Mouse (Mus musculus): ENCODE data around the gene Krt90. TPM values are rescaled to one million over a fixed set of nuclear protein-coding genes. Genes with fewer than 3 reads are reported as not detected.

Gene Krt90
- not detected for total RNA-seq (2021)
- long read RNA-seq, experiment 1 = 0 reads
- long read RNA-seq, experiment 2 = 0 reads

GRCm38 (mm10) chr15:101562850-101563249 is at the start of gene Krt90:
TSS of gene Krt90 (minus strand) at chr15:101562950.
- H3K4me3 ChIP-seq = no peak within 1 kb of the TSS
- no peak within 1 kb of the TSS for H3K27ac ChIP-seq
- no peak for TF ChIP-seq CTCF (conservative IDR thresholded peaks at IDR 0.05)
- no peak for DNase-seq (ENCODE audit: low spot score in 2 of 2)

- no peak for DNase-seq (ENCODE audit: low spot score in 2 of 2)
- no peak overlapping the region for H3K4me3 ChIP-seq
- TF ChIP-seq CTCF (conservative IDR thresholded peaks at IDR 0.05) = no peak
- no peak overlapping the region for H3K27ac ChIP-seq
Observed at GRCm38 (mm10) chr15:101599123-101599522, 36.4 kb upstream of the Krt90 start.

GRCm38 (mm10) chr15:101588216-101588615 is 25.5 kb upstream of the Krt90 start:
- DNase-seq (ENCODE audit: low spot score in 2 of 2) = no peak
- no peak overlapping the region for H3K27ac ChIP-seq
- no peak overlapping the region for H3K4me3 ChIP-seq
- TF ChIP-seq CTCF (conservative IDR thresholded peaks at IDR 0.05) = peak; percentile 42

- no peak for DNase-seq (ENCODE audit: low spot score in 2 of 2)
- TF ChIP-seq CTCF (conservative IDR thresholded peaks at IDR 0.05) = peak; percentile 30
Observed at GRCm38 (mm10) chr15:101584456-101584855, 21.7 kb upstream of the Krt90 start.

GRCm38 (mm10) chr15:101583211-101583965 is 20.6 kb upstream of the Krt90 start:
- H3K4me3 ChIP-seq = no peak overlapping the region
- no peak for TF ChIP-seq CTCF (conservative IDR thresholded peaks at IDR 0.05)
- DNase-seq (ENCODE audit: low spot score in 2 of 2) = no peak
- no peak overlapping the region for H3K27ac ChIP-seq

More at GRCm38 (mm10) chr15:101584456-101584855, 21.7 kb upstream of the Krt90 start:
- Histone ChIP-seq H3K27ac (no peak overlapping the region), H3K4me3 (no peak overlapping the region)

- no peak for TF ChIP-seq CTCF (conservative IDR thresholded peaks at IDR 0.05)
- no peak for DNase-seq (ENCODE audit: low spot score in 2 of 2)
- no peak overlapping the region for H3K4me3 ChIP-seq
- no peak overlapping the region for H3K27ac ChIP-seq
Observed at GRCm38 (mm10) chr15:101581701-101582100, 19.0 kb upstream of the Krt90 start.

GRCm38 (mm10) chr15:101575506-101575905 is 12.8 kb upstream of the Krt90 start:
- no peak for TF ChIP-seq CTCF (conservative IDR thresholded peaks at IDR 0.05)
- no peak overlapping the region for H3K4me3 ChIP-seq
- no peak overlapping the region for H3K27ac ChIP-seq
- DNase-seq (ENCODE audit: low spot score in 2 of 2) = no peak

GRCm38 (mm10) chr15:101573796-101574345 is 11.1 kb upstream of the Krt90 start, which contains the start of gene Krt75:
TSS of gene Krt75 (minus strand) at chr15:101573904.
- Histone ChIP-seq H3K4me3 (no peak within 1 kb of the TSS), H3K27ac (no peak within 1 kb of the TSS)
- TF ChIP-seq CTCF (conservative IDR thresholded peaks at IDR 0.05) = no peak
- no peak for DNase-seq (ENCODE audit: low spot score in 2 of 2)

GRCm38 (mm10) chr15:101567780-101568179 is 5.0 kb upstream of the Krt90 start:
- Histone ChIP-seq H3K27ac (no peak overlapping the region), H3K4me3 (no peak overlapping the region)
- DNase-seq (ENCODE audit: low spot score in 2 of 2) = no peak
- TF ChIP-seq CTCF (conservative IDR thresholded peaks at IDR 0.05) = peak; percentile 54

- no peak for TF ChIP-seq CTCF (conservative IDR thresholded peaks at IDR 0.05)
- no peak overlapping the region for H3K27ac ChIP-seq
- DNase-seq (ENCODE audit: low spot score in 2 of 2) = peak in 1 of 2 experiments; percentile 50
- H3K4me3 ChIP-seq = no peak overlapping the region
Observed at GRCm38 (mm10) chr15:101558034-101558646, 4.6 kb downstream of the Krt90 start.

- Histone ChIP-seq H3K27ac (no peak overlapping the region), H3K4me3 (no peak overlapping the region)
- peak in 1 of 2 experiments; percentile 20 for DNase-seq (ENCODE audit: low spot score in 2 of 2)
- no peak for TF ChIP-seq CTCF (conservative IDR thresholded peaks at IDR 0.05)
Observed at GRCm38 (mm10) chr15:101553169-101553568, 9.6 kb downstream of the Krt90 start.

- TF ChIP-seq CTCF (conservative IDR thresholded peaks at IDR 0.05) = no peak
- peak; percentile 23 to 27 for DNase-seq (ENCODE audit: low spot score in 2 of 2)
- H3K27ac ChIP-seq = no peak overlapping the region
- H3K4me3 ChIP-seq = no peak overlapping the region
Observed at GRCm38 (mm10) chr15:101552188-101552587, 10.6 kb downstream of the Krt90 start.

GRCm38 (mm10) chr15:101550567-101550966 is 12.2 kb downstream of the Krt90 start, which contains the start of gene Krt82:
TSS of gene Krt82 (minus strand) at chr15:101550667.
- DNase-seq (ENCODE audit: low spot score in 2 of 2) = no peak
- Histone ChIP-seq H3K27ac (no peak within 1 kb of the TSS), H3K4me3 (no peak within 1 kb of the TSS)
- no peak for TF ChIP-seq CTCF (conservative IDR thresholded peaks at IDR 0.05)
